Mouse (Mus musculus) layer of hippocampus, adult 2 months (tissue): Measurements from ENCODE around the gene Ror2. TPM values are rescaled to one million over a fixed set of nuclear protein-coding genes. Genes with fewer than 3 reads are reported as not detected.

Source experiments
- DNase-seq, 2 experiments: peaks; one replicate each; pipeline ENCODE4 v3.0.0; 2022; ENCODE audit warnings: low spot score in 2 of 2
- H3K27ac ChIP-seq: fragments of 200-600 bp; 2 replicates; pipeline ENCODE4 v1.8.1; 2022
- H3K4me3 ChIP-seq: fragments of 200-600 bp; 2 replicates; pipeline ENCODE4 v1.8.1; 2022; ENCODE audit warnings: mild to moderate bottlenecking
- CTCF ChIP-seq: fragments of 200-600 bp; conservative IDR thresholded peaks from 2 replicates; pipeline ENCODE4 v1.8.1; 2022; ENCODE audit warnings: antibody characterized with exemption, mild to moderate bottlenecking, moderate library complexity
- total RNA-seq, 2 experiments: library from RNA; stranded (reverse); gene quantifications; 2 replicates each; pipeline ENCODE4 v1.2.3; 2021

Ror2 gene
- total RNA-seq, 2 experiments from 2014 or later, result 0.90 to 1.3 TPM

DNA sequence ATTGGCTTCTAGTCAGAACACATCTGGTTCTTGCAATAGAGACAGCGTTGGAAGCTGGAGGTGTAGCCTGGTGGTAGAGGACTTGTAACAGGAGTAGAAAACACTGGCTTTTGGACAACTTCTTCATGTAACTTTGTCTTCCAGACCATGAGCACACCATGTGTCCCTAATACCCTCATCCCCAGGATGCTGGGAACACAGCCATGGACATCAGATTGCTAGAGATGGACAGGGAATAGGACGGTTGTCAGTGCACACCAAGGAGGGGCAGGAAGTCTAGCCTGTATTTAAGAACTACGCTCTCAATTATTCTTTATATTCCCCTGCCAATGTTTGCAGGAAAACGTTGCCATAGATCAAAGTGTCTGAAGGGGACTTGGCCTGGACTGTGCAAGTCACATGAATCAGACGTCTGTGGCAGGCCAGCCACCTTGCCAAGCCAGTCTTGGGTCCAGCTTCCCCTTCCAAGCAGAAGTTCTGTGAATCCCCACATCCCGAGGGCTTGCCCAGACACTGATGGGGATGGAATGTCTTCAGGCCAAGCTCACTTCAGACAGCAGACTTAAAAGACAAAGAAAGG is 68.4 kb downstream of the Ror2 start:
- no peak for DNase-seq
- Histone ChIP-seq H3K4me3 (no peak overlapping the region), H3K27ac (no peak overlapping the region)
- TF ChIP-seq CTCF, result no peak

DNA sequence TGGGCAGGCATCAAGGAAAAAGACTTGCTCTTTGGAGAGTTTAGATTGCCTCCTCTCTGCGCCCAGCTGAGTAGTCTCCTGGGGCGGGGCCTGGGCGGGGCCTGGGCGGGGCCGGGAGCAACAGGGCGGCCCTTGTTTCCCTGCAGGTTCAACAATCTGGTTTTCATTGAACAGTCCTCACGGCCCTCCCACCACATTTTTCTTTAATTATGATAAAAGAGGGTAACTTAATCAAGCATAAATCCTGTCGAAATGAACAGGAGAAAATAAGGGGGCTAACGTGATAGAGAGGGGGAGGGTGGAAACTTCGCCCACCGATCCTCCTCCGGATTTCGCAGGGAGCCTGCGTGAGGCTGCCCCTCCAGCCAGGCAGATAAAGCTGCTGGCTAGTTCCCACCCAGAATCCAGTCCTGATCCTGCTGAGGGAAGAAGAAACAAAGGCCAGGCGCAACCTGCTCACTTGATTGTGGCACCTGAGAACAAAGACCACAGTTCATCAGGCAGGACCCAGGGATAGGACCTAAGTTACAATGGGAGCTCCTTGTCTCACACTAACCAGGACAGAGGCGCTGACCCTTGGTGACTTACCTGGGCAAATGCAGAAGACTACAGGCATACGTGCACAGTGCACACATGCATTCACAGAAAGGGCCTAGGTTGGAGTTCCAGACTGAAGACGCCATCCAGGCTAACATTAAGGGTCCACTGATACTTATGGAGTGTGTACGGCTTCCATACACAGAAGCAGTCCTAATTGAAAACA is 73.8 kb downstream of the Ror2 start:
- Histone ChIP-seq H3K27ac (no peak overlapping the region), H3K4me3 (0 out of 2 replicates have a peak overlapping the region, but pooled peaks have one; percentile 11)
- DNase-seq, result no peak
- TF ChIP-seq CTCF, result no peak

DNA sequence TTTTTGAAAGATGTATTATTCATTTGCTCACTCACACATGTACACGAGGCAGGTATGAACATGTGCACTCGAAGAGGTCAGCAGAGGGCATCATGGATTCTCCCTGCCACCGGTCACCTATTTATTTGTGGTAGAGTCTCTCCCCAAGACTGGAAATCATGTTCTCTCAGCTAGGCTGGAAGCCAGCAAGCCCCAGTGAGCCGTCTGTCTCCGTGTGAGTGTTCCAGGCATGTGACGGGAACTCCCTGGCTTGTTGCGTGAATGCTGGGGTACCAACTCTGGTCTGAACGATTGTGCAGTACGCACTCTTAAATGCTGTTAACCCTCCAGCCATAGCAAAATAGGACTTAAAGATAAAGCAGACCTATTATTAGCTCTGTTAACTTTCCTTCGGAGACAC is 77.4 kb downstream of the Ror2 start:
- DNase-seq, result no peak
- no peak overlapping the region for H3K4me3 ChIP-seq
- H3K27ac ChIP-seq, result no peak overlapping the region
- TF ChIP-seq CTCF, result no peak

DNA sequence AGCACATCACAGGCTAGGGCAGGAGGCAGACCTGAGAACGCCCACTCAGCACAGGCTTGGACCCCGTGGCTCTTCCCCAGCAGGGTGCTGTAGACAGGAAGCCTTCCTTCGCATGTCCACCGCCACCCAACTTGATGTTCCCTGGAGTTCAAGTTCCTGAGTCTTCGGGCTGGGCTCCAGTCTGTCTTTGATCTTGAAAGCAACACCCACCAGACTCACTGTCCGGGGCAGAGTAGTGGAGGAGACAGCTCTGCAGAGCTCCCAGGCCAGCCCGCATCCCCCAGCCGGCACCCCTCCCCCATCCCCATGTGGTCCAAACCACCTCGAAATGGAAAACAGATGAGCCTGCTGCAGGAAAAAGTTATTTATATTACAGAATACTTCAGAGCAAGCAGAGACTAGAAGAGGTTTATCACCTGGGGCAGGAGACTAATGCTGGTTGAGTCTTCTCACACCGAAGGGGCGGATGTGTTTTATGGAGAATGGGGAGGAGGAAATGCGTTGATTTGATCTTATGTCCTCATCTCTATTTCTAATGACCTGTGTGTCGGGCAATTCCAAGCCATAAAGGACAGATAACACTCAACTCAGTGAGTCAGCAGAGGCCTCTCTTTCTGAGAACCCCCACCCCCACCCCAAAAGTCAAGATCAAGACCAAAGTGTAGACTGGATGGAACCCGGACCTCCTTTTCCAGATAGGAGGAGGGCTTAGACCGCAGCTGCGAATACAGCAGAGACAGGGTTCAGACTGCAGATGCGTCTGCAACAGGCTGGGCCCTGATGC is 80.6 kb downstream of the Ror2 start:
- TF ChIP-seq CTCF, result no peak
- H3K4me3 ChIP-seq, result no peak overlapping the region
- H3K27ac ChIP-seq, result no peak overlapping the region
- no peak for DNase-seq

DNA sequence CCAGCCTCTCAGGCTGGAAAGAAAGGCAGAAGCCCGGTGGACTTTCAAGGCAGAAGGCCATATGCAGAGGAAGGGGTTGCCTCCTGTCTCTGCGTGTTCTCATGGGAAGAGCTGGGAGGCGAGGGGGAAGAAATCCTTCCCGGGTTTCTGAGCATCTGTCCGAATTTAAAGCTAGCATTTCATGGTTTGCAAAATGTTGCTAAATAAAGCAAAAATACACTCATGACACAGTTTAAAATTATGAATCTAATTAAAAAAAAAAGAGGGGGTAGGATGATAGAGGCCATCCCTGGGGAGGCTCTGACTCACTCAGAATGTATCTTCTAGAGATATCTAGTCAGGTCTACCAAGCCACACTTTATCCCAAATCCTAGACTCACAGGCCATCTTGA is 83.5 kb downstream of the Ror2 start:
- H3K4me3 ChIP-seq, result no peak overlapping the region
- peak overlapping the region; percentile 28; the same call in 1 of the 2 replicates for H3K27ac ChIP-seq
- no peak for TF ChIP-seq CTCF
- DNase-seq, result no peak

DNA sequence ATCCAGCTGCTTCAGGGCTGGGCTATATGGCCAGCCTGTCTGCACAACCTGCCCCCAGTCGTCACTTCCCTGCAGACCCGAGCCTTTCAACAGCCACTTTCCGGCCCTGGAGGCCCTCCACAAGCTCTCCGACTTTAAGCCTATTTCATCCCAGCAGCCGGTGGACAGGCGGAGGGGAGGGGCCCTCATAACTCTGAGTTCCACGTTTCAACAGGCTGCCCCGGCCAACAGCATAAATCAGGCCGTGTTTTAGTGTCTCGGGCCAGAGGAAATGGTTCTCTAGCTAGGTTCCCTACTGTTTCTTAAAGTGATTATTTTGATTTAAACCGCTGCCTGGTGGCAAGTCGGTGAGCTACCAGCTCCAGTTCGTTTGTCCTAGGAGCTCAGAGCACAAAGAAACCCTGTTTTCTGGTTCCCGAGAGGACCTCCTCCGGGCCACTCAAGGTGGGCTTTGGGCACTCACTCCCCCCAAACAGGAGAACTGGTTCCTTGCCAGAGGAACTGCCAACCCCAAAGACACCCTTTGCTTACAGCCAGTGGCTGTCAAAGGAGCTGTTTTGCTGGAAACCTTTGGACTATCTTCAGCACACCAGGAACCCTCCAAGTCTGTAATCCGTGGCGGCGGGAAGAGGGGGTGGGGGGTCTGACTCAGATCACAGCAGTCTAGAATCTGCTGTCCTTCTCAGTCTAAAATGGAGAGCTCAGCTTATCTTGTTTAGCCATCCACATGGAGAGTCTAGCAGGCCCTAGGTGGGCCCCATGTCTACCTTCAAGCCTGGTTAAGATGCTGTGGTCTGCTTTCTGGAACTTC is 84.1 kb downstream of the Ror2 start:
- Histone ChIP-seq H3K4me3 (no peak overlapping the region), H3K27ac (peak overlapping the region; percentile 28; the same call in 1 of the 2 replicates)
- DNase-seq, result no peak
- no peak for TF ChIP-seq CTCF

DNA sequence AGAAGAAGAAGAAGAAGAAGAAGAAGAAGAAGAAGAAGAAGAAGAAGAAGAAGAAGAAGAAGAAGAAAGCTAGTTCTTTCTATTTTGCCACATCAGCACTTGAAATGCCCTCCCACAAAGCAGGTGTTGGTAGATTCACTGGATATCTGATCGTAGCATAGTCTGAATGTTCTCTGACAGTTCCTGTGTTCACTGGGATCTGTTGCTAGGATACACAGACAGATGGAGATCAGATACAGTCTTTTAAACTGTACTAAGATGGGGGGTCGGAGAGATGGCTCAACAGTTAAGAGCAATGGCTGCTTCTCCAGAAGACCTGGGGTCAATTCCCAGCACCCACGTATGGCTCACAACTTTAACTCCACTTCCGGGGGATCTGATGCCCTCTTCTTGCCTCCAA is 85.8 kb downstream of the Ror2 start:
- H3K27ac ChIP-seq, result no peak overlapping the region
- no peak overlapping the region for H3K4me3 ChIP-seq
- peak; percentile 19 to 57 for DNase-seq
- TF ChIP-seq CTCF, result no peak

DNA sequence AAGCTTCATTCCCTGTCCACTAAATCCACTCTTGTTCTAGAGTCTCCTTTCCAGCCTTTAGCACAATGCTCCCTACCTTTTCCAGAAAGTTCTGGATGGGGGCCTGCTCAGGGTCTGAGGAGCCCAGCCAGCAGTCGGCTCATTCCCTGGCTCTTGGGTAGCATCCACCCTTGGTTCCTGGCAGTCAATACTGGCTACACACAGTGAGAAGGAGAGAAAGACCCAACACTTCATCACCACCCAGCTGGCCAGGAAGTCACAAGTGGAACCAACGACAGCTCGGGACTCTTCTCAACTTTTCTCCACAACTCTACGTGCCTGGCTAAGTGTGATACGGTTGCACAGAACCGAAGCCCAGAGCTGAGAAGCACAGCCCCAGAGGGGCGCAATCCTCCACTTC is 86.7 kb downstream of the Ror2 start:
- DNase-seq, result no peak
- Histone ChIP-seq H3K4me3 (no peak overlapping the region), H3K27ac (no peak overlapping the region)
- TF ChIP-seq CTCF, result no peak

DNA sequence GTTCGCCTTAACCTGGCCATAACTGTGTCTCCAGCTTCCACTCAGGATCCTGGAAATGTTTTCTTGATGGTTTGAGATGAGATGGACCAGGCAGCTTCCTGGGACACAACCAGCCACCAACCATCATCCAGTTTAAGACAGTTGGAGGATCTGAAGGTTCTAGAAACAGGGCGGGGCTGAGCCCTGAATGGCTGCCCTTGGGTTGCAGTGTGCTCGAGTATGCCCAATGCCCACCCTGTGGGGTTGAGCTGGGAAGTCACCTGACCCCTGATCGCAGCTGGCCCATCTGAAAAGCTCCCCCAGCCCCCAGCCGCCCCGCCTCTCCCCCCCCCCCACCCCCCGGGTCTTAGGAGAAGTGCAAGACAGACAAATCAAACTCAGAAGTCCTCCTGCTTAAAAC is 89.2 kb downstream of the Ror2 start:
- no peak for TF ChIP-seq CTCF
- Histone ChIP-seq H3K4me3 (no peak overlapping the region), H3K27ac (no peak overlapping the region)
- DNase-seq, result no peak

DNA sequence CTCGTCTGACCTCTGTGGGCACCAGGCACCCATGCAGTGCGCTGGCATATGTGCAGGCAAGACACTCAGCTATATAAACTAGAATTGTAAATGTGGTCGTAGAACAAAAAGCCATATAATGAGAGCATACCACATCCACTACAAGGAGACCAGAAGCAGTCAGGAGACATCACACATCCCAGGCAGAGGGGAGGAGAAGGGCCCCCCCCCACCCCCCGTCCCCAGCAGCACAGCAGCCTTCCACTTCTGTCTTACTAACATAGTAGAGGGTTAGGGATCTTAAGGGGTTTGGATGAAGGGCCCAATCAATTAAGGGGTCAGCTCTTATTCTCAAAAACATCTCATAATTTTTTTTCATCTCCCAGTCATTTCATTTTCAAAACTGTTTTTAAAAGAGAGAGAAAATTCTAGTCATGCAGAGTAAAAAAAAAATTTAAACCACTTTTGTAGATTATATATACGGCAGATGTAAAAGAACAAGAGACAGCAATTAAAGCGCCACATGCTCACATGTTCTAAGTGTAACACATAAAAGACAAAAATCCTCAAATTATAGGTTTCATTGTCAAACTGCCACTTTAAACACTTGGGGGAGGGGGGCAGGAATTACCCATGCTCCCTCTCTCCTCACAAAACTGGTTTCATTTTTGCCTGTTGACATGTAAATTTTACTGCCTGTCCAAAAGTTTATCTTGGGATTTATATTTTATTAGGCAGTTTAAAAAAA is 89.8 kb downstream of the Ror2 start:
- Histone ChIP-seq H3K4me3 (no peak overlapping the region), H3K27ac (no peak overlapping the region)
- TF ChIP-seq CTCF, result no peak
- DNase-seq, result no peak

DNA sequence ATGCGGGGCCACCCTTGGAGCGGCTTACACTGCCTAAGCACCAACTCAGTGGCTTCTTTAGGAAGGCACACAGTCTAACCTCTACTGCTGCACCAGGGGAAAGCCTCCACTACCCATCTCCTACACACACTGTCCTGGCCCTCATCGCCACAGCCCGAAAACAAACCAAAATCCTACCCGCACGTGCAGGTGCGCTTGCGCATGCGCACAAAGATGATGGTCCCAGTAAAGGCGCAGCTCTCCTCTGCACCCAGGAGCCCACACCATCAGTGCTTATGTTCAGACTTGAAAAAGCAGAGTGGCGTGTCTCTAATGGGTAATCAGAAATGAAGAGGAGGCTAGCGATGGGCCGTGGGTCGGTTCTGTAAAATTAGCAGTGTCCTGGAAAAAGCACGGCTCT is 91.6 kb downstream of the Ror2 start:
- TF ChIP-seq CTCF, result no peak
- DNase-seq, result no peak
- no peak overlapping the region for H3K27ac ChIP-seq
- H3K4me3 ChIP-seq, result no peak overlapping the region

DNA sequence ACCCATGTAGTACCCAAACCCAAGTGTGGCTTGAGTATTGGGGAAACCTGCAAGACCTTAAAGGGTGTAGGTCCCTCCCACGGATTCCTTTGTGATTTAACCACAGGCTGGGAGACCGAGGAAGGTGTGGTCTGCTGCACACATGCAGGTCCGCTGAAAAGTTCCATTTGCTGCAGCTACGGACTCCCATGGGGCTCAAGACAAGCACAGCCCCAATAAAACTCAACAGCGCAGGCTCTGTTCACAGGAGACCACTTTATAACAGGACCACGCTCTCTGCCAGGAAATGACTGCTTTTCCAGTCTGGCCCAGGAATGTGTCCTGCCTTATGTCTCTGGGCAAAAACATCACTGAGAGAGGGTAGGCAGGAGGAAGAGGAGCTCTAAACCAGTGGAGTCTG is 92.2 kb downstream of the Ror2 start:
- no peak overlapping the region for H3K27ac ChIP-seq
- H3K4me3 ChIP-seq, result no peak overlapping the region
- no peak for TF ChIP-seq CTCF

DNA sequence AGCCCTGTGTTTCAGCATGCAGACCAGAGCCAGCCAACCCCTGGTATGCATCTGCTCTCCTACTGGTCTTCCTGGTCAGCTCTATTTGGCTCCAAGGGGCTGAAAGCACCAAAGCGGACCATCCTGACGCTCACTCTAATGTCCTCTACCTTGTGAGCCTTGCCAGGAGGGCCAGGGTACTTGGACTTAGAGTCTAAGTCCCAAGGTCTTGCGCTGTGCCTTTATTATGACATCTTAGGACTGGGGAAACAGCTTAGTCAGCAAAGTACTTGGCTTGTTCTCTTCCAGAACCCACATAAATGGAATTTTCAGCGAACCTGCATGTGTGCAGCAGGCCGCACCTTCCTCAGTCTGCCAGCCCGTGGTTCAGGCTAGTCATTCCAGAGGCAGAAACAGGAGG is 93.6 kb downstream of the Ror2 start:
- Histone ChIP-seq H3K27ac (no peak overlapping the region), H3K4me3 (no peak overlapping the region)
- DNase-seq, result no peak
- no peak for TF ChIP-seq CTCF

More for the DNA sequence above, 92.2 kb downstream of the Ror2 start:
- no peak for DNase-seq
